Mouse (Mus musculus) erythroblast, adult 5-6 weeks (primary cell): ENCODE results near the gene 4930452B06Rik. TPM values are rescaled to one million over a fixed set of nuclear protein-coding genes. Genes with fewer than 3 reads are reported as not detected.

Source experiments
- ATAC-seq: replicated peaks from 2 replicates; pipeline ENCODE4 v1.8.0; 2016; ENCODE audit warnings: moderate number of reproducible peaks, mild to moderate bottlenecking, moderate TSS enrichment, inconsistent platforms; ENCODE audit not compliant: poor library complexity, low FRiP score, severe bottlenecking
- total RNA-seq, 2 experiments: library from RNA; stranded (forward) in 1 of 2; stranded (reverse) in 1 of 2; fragments of 150-400 nt in 1 of 2; fragments of 200-764, 138-1000 nt in 1 of 2; gene quantifications; 2 replicates each; pipeline versions ENCODE4 v1.2.3 to v1.2.4; 2015 to 2017; ENCODE audit warnings: low replicate concordance in 2 of 2

The 4930452B06Rik gene
- total RNA-seq, 2 experiments from 2014 or later, result not detected

DNA sequence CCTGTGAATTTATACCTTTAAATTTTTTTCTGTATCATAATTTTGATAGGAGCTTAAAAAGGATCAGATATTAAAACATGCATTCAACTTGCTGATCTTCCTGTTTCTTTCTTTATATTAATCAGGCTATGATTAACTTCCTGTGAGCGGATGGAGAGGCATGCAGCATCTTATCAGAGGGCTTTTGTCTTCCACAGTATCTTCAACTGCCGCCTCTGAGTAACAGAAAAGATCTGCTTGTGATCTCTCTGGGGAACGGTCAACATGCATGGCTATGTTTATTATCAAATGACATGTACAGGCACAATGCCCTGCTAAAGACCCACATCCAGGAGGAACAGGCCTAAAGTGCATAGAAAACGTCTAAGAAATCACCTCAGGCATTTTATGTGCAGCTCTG lies 116.9 kb downstream of the 4930452B06Rik start:
- no peak for ATAC-seq

DNA sequence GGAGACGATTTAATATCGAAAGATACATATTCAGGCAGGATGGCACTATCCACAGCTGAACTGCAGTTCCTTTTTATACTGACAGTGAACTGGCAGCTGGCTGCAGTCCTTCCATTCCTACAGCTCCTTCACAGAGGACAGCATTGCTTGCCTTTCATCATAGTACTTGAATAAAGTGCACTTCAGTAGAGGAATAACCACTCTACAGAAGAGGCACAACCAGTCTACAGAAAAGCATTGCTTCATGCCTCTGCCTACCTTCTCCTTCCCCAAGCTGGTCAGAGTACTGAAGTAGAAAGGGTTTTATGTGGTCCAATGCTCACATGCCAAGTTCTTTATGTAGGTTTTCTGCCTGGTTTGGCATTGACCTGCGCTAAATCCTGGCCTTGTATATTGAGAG lies 130.0 kb downstream of the 4930452B06Rik start:
- ATAC-seq, result no peak

DNA sequence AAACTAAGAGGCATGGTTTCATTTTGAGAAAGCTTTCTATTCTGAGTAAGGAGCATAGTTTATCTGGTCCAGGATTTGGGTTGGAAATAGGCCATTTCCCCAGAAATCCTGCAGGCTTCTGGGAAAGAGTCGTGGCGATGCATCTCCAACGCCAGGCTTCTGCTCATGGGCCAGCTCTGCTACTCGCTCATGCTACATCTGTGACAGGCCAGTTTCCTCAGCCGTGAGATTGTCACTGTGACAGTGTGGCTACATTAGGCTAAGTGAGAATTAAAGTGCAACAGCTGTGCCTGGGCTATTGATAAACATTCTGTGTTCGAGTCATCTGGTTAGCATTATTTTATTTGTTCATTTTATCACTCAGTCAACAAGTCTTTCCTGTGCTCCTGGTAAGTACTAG lies 140.8 kb downstream of the 4930452B06Rik start:
- ATAC-seq, result no peak

DNA sequence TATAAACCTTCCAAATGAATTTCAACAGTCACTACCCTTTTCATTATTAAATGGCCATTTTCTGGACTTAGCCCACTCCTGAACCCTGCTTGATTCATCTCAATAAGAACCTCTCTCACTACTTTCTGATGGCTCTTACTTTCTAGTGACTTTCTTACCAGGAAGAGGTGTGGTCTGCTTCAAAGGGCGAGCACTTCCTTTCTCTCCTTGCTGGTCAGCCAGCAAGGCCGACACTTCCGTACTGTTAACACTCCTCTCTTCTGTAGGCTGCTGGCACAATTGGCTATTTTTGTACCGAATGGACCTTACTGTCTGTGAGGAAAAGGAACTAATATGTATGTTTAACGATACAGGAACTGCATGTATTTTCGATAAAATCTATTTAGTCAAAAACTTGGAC lies 148.4 kb downstream of the 4930452B06Rik start:
- ATAC-seq, result no peak

DNA sequence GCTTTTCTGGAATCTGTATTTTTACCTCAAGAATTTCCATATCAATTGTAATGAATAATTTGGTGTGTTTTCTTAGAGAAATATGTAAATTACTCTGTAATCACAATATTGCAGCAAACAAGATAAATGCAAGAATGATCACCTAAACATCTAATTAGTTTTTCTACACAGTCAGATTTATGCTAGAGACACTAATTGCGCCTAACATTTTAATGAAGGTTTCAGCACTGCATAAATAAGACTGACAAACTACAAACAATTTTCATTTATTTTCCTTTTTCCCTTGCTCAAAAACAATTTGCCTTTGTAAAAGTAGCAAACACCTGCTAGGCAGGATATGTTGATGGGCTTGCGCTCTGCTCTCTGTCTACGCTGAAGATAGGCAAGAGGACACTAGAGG lies 152.0 kb downstream of the 4930452B06Rik start:
- ATAC-seq, result no peak

DNA sequence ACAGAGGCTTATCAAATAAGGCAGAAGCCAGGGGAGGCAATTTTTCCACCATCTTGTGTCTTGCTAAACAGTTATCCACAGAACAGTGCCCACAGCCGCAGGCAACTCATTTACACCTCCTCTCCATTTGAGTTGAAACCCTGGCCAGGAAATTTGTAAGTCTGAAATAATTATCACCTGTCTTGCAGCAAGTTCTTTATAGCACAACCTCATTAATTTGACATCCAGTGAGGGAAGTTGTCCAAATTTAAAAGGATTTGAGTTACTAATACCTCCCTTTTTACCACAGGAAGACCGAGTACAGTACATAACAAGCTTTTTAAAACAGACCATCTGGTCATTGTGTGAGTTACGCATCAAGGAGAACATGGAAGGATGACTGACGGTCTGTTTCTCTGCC lies 154.8 kb downstream of the 4930452B06Rik start:
- no peak for ATAC-seq

DNA sequence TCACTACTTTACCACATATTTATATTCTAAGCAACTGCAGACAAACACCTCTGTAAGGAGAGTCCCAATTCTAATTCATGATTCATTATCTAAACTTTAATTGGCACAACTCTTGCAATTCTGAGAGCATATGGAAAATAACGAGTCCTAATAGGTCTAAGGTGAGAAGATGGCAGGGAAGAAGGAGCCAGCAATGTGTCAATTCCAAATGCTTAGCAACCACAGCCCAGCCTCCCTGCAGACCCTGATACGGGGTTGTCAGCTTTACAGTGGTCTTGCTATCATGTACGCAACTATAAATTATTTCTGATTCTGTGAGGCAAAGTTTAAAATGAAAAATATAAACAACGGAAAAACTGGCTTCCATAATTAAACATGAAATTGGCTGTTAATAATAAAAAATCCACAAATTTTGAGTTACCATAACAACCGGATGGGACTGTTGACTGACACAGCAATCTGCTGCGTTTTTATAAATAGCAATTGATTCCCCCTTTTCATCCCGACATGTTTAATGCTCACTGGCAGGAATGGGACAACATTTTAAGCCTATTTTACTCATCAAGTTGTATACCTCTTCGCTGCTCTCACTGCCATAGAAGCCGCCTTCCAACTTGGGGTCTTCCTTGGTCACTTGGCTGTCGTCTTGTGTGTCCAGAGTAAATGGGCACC lies 155.6 kb downstream of the 4930452B06Rik start:
- no peak for ATAC-seq

DNA sequence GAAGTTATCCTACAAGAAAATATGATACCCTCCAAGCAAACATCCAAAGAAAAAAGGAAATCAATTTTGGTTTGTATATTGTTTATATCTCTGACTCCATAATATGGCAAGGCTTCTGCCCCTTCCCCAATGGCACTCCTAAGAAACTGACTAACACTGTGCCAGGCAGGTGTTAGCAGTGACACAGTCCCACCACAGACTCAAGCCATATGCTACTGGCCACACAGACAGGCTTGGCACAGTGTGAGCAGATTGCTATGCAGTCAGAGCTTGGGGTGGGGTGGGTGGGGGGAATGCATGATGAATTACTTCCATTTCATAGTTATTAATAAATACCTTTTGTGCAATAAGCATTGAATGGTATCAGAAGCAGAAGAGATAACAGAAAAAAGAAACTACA lies 157.4 kb downstream of the 4930452B06Rik start:
- ATAC-seq, result no peak

DNA sequence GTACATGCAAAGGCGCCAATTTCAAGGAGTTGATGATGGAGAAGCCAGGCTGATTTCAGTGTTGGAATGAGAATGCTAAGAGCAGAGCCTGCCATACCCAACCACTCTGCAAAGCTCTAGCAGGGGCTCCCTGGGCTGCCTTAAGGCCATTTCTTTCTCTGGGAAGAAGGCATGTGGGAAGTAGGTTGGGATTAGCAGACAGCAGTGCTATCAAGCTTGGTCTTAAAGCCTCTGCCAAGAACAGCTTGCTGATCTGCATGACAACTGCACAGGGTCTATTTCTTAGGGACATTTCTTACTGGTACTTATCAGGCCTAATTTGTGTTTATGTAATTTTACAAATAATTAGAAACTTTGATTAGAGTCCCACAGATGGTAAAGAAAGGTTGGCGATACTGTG lies 161.8 kb downstream of the 4930452B06Rik start:
- no peak for ATAC-seq

DNA sequence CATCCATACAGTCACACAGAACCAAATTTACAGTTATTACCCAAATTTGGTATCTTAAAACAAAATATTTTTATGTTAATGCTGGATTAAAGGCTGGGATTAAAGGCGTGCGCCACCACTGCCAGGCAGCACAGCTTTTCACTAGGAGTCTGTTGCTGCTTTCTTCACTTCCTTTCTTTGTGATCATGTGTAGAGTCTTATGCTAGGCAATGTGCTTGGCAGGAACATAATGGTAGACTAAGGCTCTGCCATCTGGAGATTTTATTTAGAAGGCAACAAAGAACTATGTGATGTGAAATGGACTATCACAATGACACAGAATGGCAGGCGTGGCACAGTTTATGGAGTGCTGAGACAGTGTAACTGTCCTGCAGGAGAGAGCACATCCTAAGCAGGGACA lies 162.7 kb downstream of the 4930452B06Rik start:
- ATAC-seq, result no peak

DNA sequence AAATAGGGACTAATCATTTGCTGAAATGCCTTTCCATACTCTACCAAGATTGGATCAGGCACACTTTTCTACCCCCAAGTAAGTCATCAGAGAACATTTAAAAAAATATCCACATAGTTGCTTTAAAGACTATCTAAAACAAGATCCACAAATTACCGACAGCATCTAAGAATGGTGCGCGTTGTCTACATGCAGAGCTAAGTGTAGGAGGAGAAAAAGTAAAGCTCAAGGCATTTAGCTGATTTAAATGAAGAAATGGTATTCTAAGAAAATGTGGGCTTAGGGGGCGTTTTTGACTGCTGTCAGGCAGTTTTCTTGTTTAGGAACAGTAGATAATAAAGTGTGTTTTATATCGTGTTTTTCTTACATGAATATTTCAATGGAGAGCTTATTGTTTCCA lies 163.5 kb downstream of the 4930452B06Rik start:
- ATAC-seq, result no peak

DNA sequence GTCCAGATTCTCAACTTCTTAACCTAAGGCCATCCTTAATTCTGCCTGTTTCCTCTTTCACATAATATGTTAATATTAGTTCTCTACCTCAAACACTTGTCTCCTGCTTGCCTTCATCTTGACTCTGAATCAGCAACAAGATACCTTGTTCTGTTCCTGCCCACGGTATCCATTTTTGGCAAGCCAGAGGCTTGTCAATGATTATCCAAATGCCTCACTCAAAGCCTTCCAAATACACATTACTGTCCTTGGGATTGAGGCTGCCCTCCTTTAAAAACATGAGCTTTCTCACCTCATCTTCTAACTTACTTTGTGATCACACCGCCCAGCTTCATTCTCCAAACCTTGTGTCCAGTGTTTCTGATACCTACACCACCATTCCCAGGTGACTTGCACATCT lies 170.3 kb downstream of the 4930452B06Rik start:
- no peak for ATAC-seq

DNA sequence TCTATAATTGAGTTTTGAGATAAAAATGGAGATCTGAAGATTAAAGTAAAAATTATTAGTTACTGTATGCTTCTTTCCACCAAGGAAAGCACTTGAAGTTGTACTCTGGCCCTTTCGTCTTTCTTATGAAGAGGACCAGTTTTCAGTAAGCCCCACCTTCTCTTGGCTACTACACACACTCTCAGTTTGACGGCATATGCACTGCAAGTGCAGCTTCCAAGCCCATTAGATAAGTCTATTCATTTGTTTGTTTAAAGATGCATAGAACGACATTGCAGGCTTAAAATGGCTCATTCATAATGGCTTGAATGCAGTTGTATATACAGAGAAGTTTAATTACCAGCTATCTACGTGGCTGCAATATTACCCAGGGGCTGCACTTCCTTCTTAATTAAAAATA lies 171.1 kb downstream of the 4930452B06Rik start:
- ATAC-seq, result no peak

DNA sequence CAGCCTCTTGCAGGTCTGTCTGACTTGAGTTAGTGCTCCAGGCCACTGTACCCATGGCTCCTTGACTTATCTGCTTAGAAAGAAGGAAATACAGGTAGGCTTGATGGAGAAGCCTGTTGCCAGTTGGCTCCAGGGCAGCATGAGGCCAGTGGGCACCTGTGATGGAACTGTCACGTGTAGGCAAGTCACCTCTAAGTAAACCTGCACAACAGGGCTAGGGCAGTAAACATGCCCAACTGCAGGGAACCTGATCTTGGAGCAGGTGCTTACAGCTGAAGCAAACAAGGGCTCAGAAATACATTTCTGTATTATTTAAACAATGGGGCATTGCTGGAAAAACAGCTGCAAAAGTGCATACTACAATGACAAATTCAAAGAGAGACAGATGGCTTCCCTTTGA lies 171.8 kb downstream of the 4930452B06Rik start:
- ATAC-seq, result no peak

DNA sequence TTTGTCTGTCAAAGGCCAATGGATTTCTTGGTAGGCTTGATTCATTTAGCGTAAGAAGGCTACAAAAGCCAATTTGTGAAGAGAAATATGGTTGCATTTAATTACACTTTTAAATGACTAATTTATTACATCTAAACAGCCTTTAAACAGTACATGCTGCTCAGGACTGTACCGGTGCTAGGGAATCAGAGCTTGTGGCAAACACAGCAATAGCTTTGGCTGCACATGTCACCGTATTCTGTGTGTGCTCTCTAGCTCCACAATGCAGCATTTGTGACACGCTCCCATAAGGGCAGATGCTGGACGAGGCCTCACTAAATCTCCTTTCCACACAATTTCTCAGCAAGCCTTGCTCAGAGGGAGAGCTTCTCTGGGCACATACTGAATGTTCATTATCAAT lies 187.9 kb downstream of the 4930452B06Rik start:
- ATAC-seq, result no peak

DNA sequence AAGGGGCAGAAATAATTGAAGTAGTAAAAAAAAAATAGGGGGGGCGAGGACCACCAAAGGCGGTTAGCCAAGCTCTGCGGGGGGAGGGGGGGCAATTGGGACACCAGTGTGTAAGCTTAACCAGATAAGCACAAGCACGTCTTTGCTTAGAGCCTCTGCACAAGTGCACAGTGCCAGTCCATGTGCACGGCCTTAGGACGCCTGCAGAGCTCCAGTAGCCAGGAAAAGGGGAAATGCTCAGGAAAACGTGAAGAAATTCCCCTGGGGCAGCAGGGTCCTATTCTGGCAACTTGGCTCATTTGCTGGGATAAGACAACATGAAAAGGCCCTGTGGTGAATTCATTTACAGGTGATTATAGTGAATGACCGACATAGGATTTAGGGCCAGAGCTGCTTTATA lies 188.7 kb downstream of the 4930452B06Rik start:
- no peak for ATAC-seq

DNA sequence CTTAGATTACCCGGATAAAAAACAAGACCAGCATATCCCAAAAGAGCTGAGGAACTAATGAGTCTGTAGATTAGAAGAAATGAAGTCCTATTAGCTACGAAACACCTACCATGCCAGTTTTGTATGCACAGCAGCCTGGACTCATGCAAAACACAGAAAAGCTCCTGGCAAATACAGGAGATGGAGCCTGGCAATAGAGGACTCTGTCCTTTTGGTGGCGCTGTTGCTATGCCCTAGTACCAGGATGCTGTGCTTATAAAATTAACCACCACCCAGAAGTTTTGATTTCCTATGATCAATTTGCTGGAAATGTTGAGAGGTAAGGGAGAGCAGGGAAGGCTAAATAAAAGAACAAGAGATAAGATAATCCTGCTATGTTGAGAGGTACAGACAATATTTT lies 189.4 kb downstream of the 4930452B06Rik start:
- ATAC-seq, result no peak

DNA sequence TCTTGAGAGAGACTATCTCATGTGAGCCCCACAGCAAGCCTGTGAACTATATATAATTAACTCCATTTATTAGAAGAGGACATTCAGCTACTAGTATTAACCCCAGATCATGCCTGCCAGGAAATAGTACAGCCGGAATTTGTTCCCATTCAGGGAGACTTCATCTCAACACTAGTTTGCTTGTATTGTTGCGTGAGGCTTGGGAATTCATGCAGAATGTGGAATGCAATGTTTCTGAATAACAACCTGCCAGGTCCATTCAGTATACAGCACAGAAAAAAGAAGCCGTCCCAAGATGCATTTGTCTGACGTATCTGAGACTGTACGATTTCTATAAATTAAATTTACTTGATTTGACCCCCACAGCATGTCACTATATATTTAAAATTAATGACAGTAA lies 190.2 kb downstream of the 4930452B06Rik start:
- ATAC-seq, result no peak

DNA sequence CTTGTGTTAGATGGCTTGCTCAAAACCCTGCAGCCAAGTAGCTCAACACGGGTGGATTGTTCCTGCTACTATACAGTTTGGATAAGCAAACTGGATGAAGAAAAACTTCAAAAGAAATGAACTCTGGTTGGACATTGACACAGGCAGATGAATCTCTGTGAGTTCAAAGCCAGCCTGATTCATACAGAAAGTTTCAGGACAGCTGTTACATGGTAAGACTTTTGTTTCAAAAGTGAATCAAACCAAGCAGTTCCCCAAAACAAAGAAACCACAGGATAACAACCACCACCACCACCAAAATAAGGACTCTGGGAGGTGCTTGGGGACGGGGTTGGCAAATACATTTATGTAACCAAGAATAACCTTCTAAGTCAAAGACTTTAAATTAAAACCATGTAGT lies 193.2 kb downstream of the 4930452B06Rik start:
- ATAC-seq, result no peak

DNA sequence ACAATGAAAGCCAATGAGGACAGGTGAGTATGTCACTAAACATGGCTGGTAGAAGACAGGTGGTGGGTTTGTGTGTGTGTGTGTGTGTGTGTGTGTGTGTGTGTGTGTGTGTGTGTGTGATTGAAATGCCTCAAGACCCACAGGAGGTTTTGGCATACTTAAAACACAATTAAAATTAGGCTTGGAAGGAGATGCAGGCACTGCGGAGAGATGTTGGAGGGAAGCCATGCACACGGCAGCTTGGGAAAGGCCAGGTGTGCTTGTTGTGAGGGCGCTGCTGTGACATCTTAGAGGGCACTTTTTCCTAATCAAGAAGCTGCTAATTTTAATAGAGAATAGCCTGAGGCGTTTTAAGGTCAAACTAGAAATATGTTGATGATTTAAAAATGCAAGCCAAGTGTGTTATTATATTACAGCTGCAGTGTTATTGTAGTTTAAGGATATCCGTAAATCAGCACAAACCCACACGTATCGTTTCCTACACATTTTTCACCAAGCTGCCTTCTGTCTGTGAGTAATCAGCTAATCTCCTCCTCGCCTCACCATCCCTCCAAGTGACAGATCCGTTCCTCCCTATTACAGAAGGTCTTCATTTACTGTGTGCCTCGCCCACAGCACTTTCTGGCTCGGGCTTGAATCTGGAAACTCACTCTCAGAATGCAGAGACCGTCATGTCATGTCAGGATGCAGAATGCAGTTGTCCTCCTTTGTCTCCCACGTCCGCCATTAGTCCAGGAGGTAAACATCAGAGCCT lies 201.5 kb downstream of the 4930452B06Rik start:
- ATAC-seq, result no peak

DNA sequence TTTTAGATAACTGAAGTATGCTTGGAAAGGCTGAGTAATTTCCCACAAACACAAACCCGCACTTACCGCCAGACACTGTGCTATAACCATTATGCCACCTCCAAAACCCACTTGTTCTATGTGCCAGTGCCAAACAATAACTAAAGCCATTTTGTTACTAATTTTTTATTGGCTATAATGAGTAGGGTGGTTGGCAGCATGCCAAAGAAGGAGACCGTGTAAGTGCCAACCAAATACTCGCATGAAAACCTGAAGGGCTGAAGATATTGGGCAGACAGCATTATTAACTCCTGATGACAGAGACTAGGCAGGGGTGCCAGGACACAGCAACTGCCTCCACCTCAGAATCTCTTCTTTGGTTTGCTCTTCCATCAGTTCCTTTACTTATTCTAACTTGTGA lies 203.1 kb downstream of the 4930452B06Rik start:
- no peak for ATAC-seq
